ENCODE assay signal across 9 mouse cellular contexts in genomic region chr7:89998624-89999006, GRCm38 (mm10). TPM values are rescaled to one million over a fixed set of nuclear protein-coding genes. Genes with fewer than 3 reads are reported as not detected.
DNase-seq lines count a peak whose midpoint lies in the region; ATAC-seq and TF ChIP-seq lines count a peak whose summit lies in the region.
"Had no signal": no experiment of that assay in that cellular context is flagged by ENCODE, and none has a peak within 500 bp of the region (broad histone marks: within the 10 kb centered on the region; RNA-seq: fewer than 3 reads in every experiment).

No protein-coding gene starts in this region.

- TF ChIP-seq CTCF in heart, adult 2 months (IDR thresholded peaks at IDR 0.05): peak; percentile 64
- TF ChIP-seq CTCF in CH12.LX (conservative IDR thresholded peaks at IDR 0.05 in 1 of 2, IDR thresholded peaks at IDR 0.05 in 1 of 2; ENCODE audit: low read depth in 2 of 2, low read length in 2 of 2): peak in 1 of 2 experiments; percentile 76; a peak in 3 of 4 replicates
- TF ChIP-seq CTCF in liver, postnatal 0 days (IDR thresholded peaks at IDR 0.05; ENCODE audit: low read depth): peak; percentile 59

- peaks cover 1% of the 10 kb centered on the region; the same call in 1 of the 2 replicates for H3K4me1 ChIP-seq in heart, adult 2 months (ENCODE audit: control insufficient read depth, insufficient read depth, low read length)
- peaks cover 3 to 11% of the 10 kb centered on the region in 2 experiments; a peak in 3 of 4 replicates for H3K4me1 ChIP-seq in CH12.LX (ENCODE audit: control insufficient read depth in 1 of 2, insufficient read depth in 2 of 2)
- H3K4me1 ChIP-seq in embryonic facial prominence, embryonic 13.5 days: no peaks in the 10 kb centered on the region
- H3K4me1 ChIP-seq in liver, postnatal 0 days (ENCODE audit: insufficient read depth): peaks cover 5% of the 10 kb centered on the region

- no peaks in the 10 kb centered on the region for H3K36me3 ChIP-seq in heart, adult 2 months (ENCODE audit: control insufficient read depth, insufficient read depth, low read length)
- H3K36me3 ChIP-seq in CH12.LX (replicated peaks in 1 of 2; ENCODE audit: control insufficient read depth in 1 of 2, insufficient read depth in 1 of 2, low read length in 1 of 2): no peaks in the 10 kb centered on the region
- no peaks in the 10 kb centered on the region for H3K36me3 ChIP-seq in embryonic facial prominence, embryonic 13.5 days
- H3K36me3 ChIP-seq in liver, postnatal 0 days (replicated peaks; ENCODE audit: insufficient read depth, low read length): no peaks in the 10 kb centered on the region

- no peak overlapping the region; the same call in 1 of the 2 replicates for H3K4me3 ChIP-seq in heart, adult 2 months
- H3K4me3 ChIP-seq in CH12.LX (replicated peaks in 1 of 3; ENCODE audit: low read depth in 2 of 3, low read length in 2 of 3, poor library complexity in 1 of 3): peak overlapping the region in 1 of 3 experiments; percentile 31
- H3K4me3 ChIP-seq in embryonic facial prominence, embryonic 13.5 days: no peak overlapping the region
- H3K4me3 ChIP-seq in liver, postnatal 0 days (ENCODE audit: low read depth, low read length): no peak overlapping the region
- H3K4me3 ChIP-seq: megakaryocyte, embryonic 14.5 days had no signal

- dilution Hi-C loops in CH12.LX (cut with MboI; ENCODE audit: extremely low pct_ligation_motif_present, extremely low pct_unique_long_range_greater_than_20kb, low sequenced_read_pairs): no loop called here

- H3K9ac ChIP-seq in heart, adult 2 months (ENCODE audit: low read depth, low read length): no peak overlapping the region
- H3K9ac ChIP-seq in CH12.LX (ENCODE audit: insufficient read depth, low read depth): peak overlapping the region; percentile 37; the same call in 1 of the 2 replicates
- H3K9ac ChIP-seq in embryonic facial prominence, embryonic 13.5 days: no peak overlapping the region
- no peak overlapping the region for H3K9ac ChIP-seq in liver, postnatal 0 days (replicated peaks)

- WGBS in heart, adult 2 months: 88% methylated on average over 2 of the region's 2 CpGs
- WGBS in embryonic facial prominence, embryonic 13.5 days: 75% methylated on average over 2 of the region's 2 CpGs
- WGBS in liver, postnatal 0 days (ENCODE audit: insufficient replicate concordance): 72% methylated on average over 2 of the region's 2 CpGs

- TF ChIP-seq POLR2A in heart, adult 2 months (IDR thresholded peaks at IDR 0.05; ENCODE audit: insufficient read depth, low read depth, low read length): no peak
- no peak for TF ChIP-seq POLR2A in CH12.LX (IDR thresholded peaks at IDR 0.05; ENCODE audit: low read depth, low read length)

- ATAC-seq in embryonic facial prominence, embryonic 13.5 days (ENCODE audit: insufficient number of reproducible peaks, insufficient read depth, low FRiP score, low TSS enrichment, low read depth): no peak
- peak; percentile 61; the same call in 1 of the 2 replicates for ATAC-seq in liver, postnatal 0 days

- peak overlapping the region; percentile 91 for H3K4me2 ChIP-seq in CH12.LX (ENCODE audit: insufficient read depth, low read depth, poor library complexity, severe bottlenecking)
- 0 out of 2 replicates have a peak overlapping the region, but pooled peaks have one; percentile 23 for H3K4me2 ChIP-seq in embryonic facial prominence, embryonic 13.5 days
- peak overlapping the region; percentile 50 for H3K4me2 ChIP-seq in liver, postnatal 0 days (ENCODE audit: low read depth, low read length)

- H3K79me2 ChIP-seq in heart, adult 2 months (replicated peaks; ENCODE audit: control insufficient read depth, insufficient read depth, low read length): no peaks in the 10 kb centered on the region
- no peaks in the 10 kb centered on the region for H3K79me2 ChIP-seq in CH12.LX (replicated peaks; ENCODE audit: control insufficient read depth, extremely low read depth, insufficient read depth, poor library complexity, severe bottlenecking)

- in situ Hi-C loops in CH12.LX (cut with MboI; ENCODE audit: low pct_ligation_motif_present, low pct_unique_long_range_greater_than_20kb, low sequenced_read_pairs): no loop called here

- no peaks in the 10 kb centered on the region for H3K27me3 ChIP-seq in heart, adult 2 months (ENCODE audit: control insufficient read depth, insufficient read depth, low read length)
- H3K27me3 ChIP-seq in CH12.LX (replicated peaks): no peaks in the 10 kb centered on the region
- no peaks in the 10 kb centered on the region for H3K27me3 ChIP-seq in embryonic facial prominence, embryonic 13.5 days
- H3K27me3 ChIP-seq in liver, postnatal 0 days (ENCODE audit: insufficient read depth, low read length): no peaks in the 10 kb centered on the region

- TF ChIP-seq RAD21 in CH12.LX (IDR thresholded peaks at IDR 0.05; ENCODE audit: low read depth, low read length): peak; percentile 55

- no peak for TF ChIP-seq EP300 in heart, adult 2 months (IDR thresholded peaks at IDR 0.05; ENCODE audit: insufficient read depth, low read depth, low read length)
- TF ChIP-seq EP300 in CH12.LX (IDR thresholded peaks at IDR 0.05; ENCODE audit: low read length): no peak
- TF ChIP-seq EP300 in liver, postnatal 0 days (IDR thresholded peaks at IDR 0.05; ENCODE audit: low read depth): no peak

- no peaks in the 10 kb centered on the region for H3K9me3 ChIP-seq in CH12.LX (replicated peaks; ENCODE audit: low read length)
- no peaks in the 10 kb centered on the region for H3K9me3 ChIP-seq in embryonic facial prominence, embryonic 13.5 days
- H3K9me3 ChIP-seq in liver, postnatal 0 days (ENCODE audit: low read length): no peaks in the 10 kb centered on the region
- H3K9me3 ChIP-seq: megakaryocyte, embryonic 14.5 days had no signal

- no peak overlapping the region; the same call in 1 of the 2 replicates for H3K27ac ChIP-seq in heart, adult 2 months
- no peak overlapping the region for H3K27ac ChIP-seq in CH12.LX (ENCODE audit: insufficient read depth, low read depth)
- no peak overlapping the region for H3K27ac ChIP-seq in embryonic facial prominence, embryonic 13.5 days
- H3K27ac ChIP-seq in liver, postnatal 0 days (ENCODE audit: low read depth): no peak overlapping the region

- intact Hi-C loops in heart, adult 2 months (cut with DNase I): loop anchor here (1.0 to 5.0 kb wide), 5 partner anchors 18 to 424 kb away; partner anchors contain the start of gene Ccdc83

- no peak for DNase-seq in heart, adult 2 months
- no peak for DNase-seq in heart, adult 18-20 months
- DNase-seq in CH12.LX (ENCODE audit: extremely low read depth): no peak
- DNase-seq in liver, postnatal 0 days: no peak
- no peak for DNase-seq in urinary bladder, postnatal 25 days (ENCODE audit: low spot score)
- DNase-seq in right cerebral cortex, postnatal 25 days: no peak
- no peak for DNase-seq in gastrocnemius, postnatal 25 days

TF ChIP-seq in CH12.LX, 34 proteins besides CTCF, POLR2A, EP300 and RAD21:
- TF ChIP-seq SMC3 (IDR thresholded peaks at IDR 0.05; ENCODE audit: low read depth, low read length) (peak; percentile 49), JUN (IDR thresholded peaks at IDR 0.05; ENCODE audit: insufficient read depth, low read depth, low read length) (no peak), SIN3A (IDR thresholded peaks at IDR 0.05; ENCODE audit: low read length) (no peak), PAX5 (IDR thresholded peaks at IDR 0.05; ENCODE audit: low read length) (no peak), ZNF384 (IDR thresholded peaks at IDR 0.05; ENCODE audit: low read depth, low read length) (peak; percentile 25; the same call in 1 of the 2 replicates), MAFK (IDR thresholded peaks at IDR 0.05; ENCODE audit: insufficient replicate concordance, low read length) (no peak), IRF4 (IDR thresholded peaks at IDR 0.05; ENCODE audit: low read depth, low read length) (no peak)
TF ChIP-seq in CH12.LX: peak in this region for 2.

RNA-seq across cellular contexts. Expression of gene Eed, which starts 17.8 kb away (rescaled TPM):
- 10 to 100 TPM; 24.7 to 27.3 TPM for total RNA-seq in heart, adult 2 months (2021)
- 12.0 and 16.8 TPM in 2 replicates for polyA plus RNA-seq in heart, adult 2 months (2012; rRNA removed)
- total RNA-seq in heart, adult 18-20 months (2021): 10 to 100 TPM; 26.1 to 32.8 TPM
- total RNA-seq in CH12.LX (2012; rRNA removed): 108 and 138 TPM in 2 replicates
- total RNA-seq in CH12.LX (2014; rRNA removed): 143 and 161 TPM in 2 replicates
- 242 and 267 TPM in 2 replicates for polyA plus RNA-seq in CH12.LX (2012; ENCODE audit: insufficient read length, low read depth)
- 78.6 and 86.0 TPM in 2 replicates for polyA plus RNA-seq in embryonic facial prominence, embryonic 13.5 days (2015; fragmentation: Nextera tagmentation; extraction: Ambion mirVana)
- polyA plus RNA-seq in liver, postnatal 0 days (2015; fragmentation: Nextera tagmentation; extraction: Ambion mirVana): 22.3 and 28.3 TPM in 2 replicates
- 10 to 100 TPM; 21.7 to 30.8 TPM for total RNA-seq in gastrocnemius, postnatal 25 days (2021)

RNA-seq across cellular contexts. Expression of gene Hikeshi, which starts 57.6 kb away (rescaled TPM):
- total RNA-seq in heart, adult 2 months (2021): 10 to 100 TPM; 78.1 to 79.3 TPM
- polyA plus RNA-seq in heart, adult 2 months (2012; rRNA removed): 61.9 and 90.3 TPM in 2 replicates
- 10 to 100 TPM; 77.9 to 82.5 TPM for total RNA-seq in heart, adult 18-20 months (2021)
- 66.6 and 69.2 TPM in 2 replicates for total RNA-seq in CH12.LX (2012; rRNA removed)
- 126 and 128 TPM in 2 replicates for total RNA-seq in CH12.LX (2014; rRNA removed)
- 53.3 and 67.5 TPM in 2 replicates for polyA plus RNA-seq in CH12.LX (2012; ENCODE audit: insufficient read length, low read depth)
- 132 TPM in 2 replicates for polyA plus RNA-seq in embryonic facial prominence, embryonic 13.5 days (2015; fragmentation: Nextera tagmentation; extraction: Ambion mirVana)
- 41.1 and 41.3 TPM in 2 replicates for polyA plus RNA-seq in liver, postnatal 0 days (2015; fragmentation: Nextera tagmentation; extraction: Ambion mirVana)
- 100 to 1,000 TPM in 1 of 2 experiments, 10 to 100 TPM in 1; 87.6 to 108 TPM for total RNA-seq in gastrocnemius, postnatal 25 days (2021)

Comparison
In these comparisons a context has a peak if more than half of its experiments do, and no peak if none do; other contexts are left out.
1. H3K4me2 ChIP-seq: peak in every context shown above with its lines; median percentile 91 in CH12.LX; 50 in liver, postnatal 0 days; 23 in embryonic facial prominence, embryonic 13.5 days.